Mouse (Mus musculus): Measurements from ENCODE around the gene Gns. TPM values are rescaled to one million over a fixed set of nuclear protein-coding genes. Genes with fewer than 3 reads are reported as not detected.

Gene Gns
- total and polyA plus RNA-seq, 2 experiments from 2014 or later = 39.5 to 87.5 TPM

- Histone ChIP-seq H3K9me3 (ENCODE audit: low read length) (no peaks in the 10 kb centered on the region), H3K4me1 (ENCODE audit: insufficient read depth, low read length) (peaks cover 11% of the 10 kb centered on the region), H3K36me3 (ENCODE audit: insufficient read depth, low read length) (no peaks in the 10 kb centered on the region), H3K27ac (no peak overlapping the region), H3K27me3 (ENCODE audit: insufficient read depth, low read length) (peaks cover 11% of the 10 kb centered on the region; the same call in 1 of the 2 replicates), H3K4me2 (ENCODE audit: low read depth, low read length) (no peak overlapping the region), H3K9ac (replicated peaks; ENCODE audit: low read length) (no peak overlapping the region), H3K4me3 (ENCODE audit: low read length) (no peak overlapping the region)
- no peak for ATAC-seq
- 63% methylated on average over 5 of the region's 5 CpGs for WGBS
- no peak for TF ChIP-seq CTCF (IDR thresholded peaks at IDR 0.05; ENCODE audit: low read depth)
- DNase-seq (ENCODE audit: low spot score) = no peak
Measured at GRCm38 (mm10) chr10:121349244-121349643, 15.6 kb upstream of the Gns start.

GRCm38 (mm10) chr10:121350357-121351065 lies 14.4 kb upstream of the Gns start:
- H3K9ac ChIP-seq (replicated peaks; ENCODE audit: low read length) = peak overlapping the region; percentile 33
- H3K9me3 ChIP-seq (ENCODE audit: low read length) = no peaks in the 10 kb centered on the region
- TF ChIP-seq CTCF (IDR thresholded peaks at IDR 0.05; ENCODE audit: low read depth) = no peak
- H3K4me3 ChIP-seq (ENCODE audit: low read length) = peak overlapping the region; percentile 49
- peaks cover 11% of the 10 kb centered on the region; the same call in 1 of the 2 replicates for H3K27me3 ChIP-seq (ENCODE audit: insufficient read depth, low read length)
- H3K27ac ChIP-seq = 0 out of 2 replicates have a peak overlapping the region, but pooled peaks have one; percentile 2
- ATAC-seq (peak; percentile 71), DNase-seq (ENCODE audit: low spot score) (peak; percentile 55)
- H3K4me2 ChIP-seq (ENCODE audit: low read depth, low read length) = peak overlapping the region; percentile 87
- peaks cover 11% of the 10 kb centered on the region for H3K4me1 ChIP-seq (ENCODE audit: insufficient read depth, low read length)
- no peaks in the 10 kb centered on the region for H3K36me3 ChIP-seq (ENCODE audit: insufficient read depth, low read length)
- 2% methylated on average over 35 of the region's 35 CpGs for WGBS

DNA sequence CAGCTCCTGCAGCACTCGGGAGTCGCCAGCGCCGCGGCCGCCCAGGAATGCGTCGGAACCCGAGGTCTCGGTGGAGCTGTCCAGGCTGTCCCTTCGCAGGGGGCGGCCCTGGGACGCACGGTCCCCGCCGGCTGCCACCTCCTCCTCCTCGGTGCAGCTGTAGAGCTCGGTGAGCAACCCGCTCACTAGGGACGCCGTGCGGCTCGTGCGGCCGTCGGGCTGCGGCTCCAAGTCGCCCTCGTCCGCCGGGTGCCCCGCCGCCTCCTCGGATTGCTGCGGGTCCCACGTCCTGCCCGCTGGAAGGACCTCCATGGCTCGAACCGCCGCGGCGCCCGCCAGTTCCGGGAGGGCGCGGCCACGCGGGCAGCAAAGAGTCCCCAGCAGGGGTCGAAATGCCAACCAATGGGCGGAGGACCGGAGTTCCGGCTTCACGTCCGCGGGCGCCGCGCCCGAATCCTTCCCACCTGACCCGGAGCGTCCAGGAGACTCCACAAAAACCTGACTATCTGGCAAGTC lies 13.8 kb upstream of the Gns start, which contains the start of gene Tbc1d30:
Gene Tbc1d30, minus strand, starts transcription at position 213 of the 516 bp plus-strand sequence.
- Histone ChIP-seq H3K27me3 (ENCODE audit: insufficient read depth, low read length) (peaks cover 11% of the 10 kb centered on the region; the same call in 1 of the 2 replicates), H3K4me3 (ENCODE audit: low read length) (peak within 1 kb of the TSS; percentile 49), H3K4me2 (ENCODE audit: low read depth, low read length) (peak within 1 kb of the TSS; percentile 87), H3K9ac (replicated peaks; ENCODE audit: low read length) (peak within 1 kb of the TSS; percentile 33), H3K9me3 (ENCODE audit: low read length) (no peaks in the 10 kb centered on the region), H3K4me1 (ENCODE audit: insufficient read depth, low read length) (peaks cover 11% of the 10 kb centered on the region), H3K36me3 (ENCODE audit: insufficient read depth, low read length) (no peaks in the 10 kb centered on the region), H3K27ac (0 out of 2 replicates have a peak within 1 kb of the TSS, but pooled peaks have one; percentile 2)
- ATAC-seq (peak; percentile 40; the same call in 1 of the 2 replicates), DNase-seq (ENCODE audit: low spot score) (peak; percentile 32)
- no peak for TF ChIP-seq CTCF (IDR thresholded peaks at IDR 0.05; ENCODE audit: low read depth)
- under 1% methylated on average over 56 of the region's 61 CpGs for WGBS

DNA sequence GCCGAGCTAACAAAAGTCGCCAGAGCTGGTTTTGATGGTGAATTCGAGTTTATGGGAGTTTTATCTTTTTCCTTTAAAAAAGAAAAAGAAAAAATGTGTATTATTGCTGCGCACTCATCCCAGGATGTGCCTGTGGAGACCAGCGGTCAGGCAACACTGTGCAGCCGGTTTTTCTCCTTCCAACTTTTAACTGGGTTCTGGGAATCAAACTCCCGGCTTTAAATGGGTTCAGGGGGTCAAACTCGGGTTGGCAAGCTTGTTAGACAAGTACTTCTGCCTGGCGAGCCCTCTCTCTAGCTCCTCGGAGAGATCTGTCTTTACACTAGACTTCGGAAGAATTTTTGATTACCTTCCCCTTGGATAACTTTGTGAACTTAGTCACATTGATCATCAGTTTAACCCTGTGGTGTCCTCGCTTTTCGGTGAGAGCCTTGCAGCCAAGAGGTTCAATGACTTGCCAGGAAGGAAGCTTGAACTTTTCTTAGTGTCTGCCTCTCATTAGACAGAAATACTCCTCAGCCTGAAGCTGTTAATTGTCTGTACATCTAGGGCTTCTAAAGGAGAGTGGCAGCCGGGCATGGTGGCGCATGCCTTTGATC lies 13.1 kb upstream of the Gns start:
- ATAC-seq = no peak

DNA sequence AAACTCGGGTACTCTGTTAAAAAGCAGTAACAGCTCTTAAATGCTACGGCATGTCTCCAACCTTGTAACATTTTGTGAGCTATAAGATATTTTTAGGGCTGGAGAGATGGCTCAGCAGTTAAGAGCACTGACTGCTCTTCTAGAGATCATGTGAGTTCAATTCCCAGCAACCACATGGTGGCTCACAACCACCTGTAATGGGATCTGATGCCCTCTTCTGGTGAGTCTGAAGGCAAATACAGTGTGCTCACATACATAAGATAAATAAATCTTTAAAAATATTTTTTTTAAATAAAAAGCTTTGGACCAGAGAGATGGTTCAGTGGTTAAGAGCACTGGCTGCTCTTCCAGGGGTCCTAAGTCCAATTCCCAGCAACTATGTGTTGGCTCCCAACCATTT lies 4.5 kb upstream of the Gns start:
- WGBS = 93% methylated on average over 2 of the region's 2 CpGs
- TF ChIP-seq CTCF (IDR thresholded peaks at IDR 0.05; ENCODE audit: low read depth) = no peak
- H3K27ac ChIP-seq = no peak overlapping the region
- DNase-seq (ENCODE audit: low spot score) = no peak
- ATAC-seq = no peak
- no peak overlapping the region for H3K4me3 ChIP-seq (ENCODE audit: low read length)
- H3K9ac ChIP-seq (replicated peaks; ENCODE audit: low read length) = no peak overlapping the region
- H3K9me3 ChIP-seq (ENCODE audit: low read length) = no peaks in the 10 kb centered on the region
- H3K27me3 ChIP-seq (ENCODE audit: insufficient read depth, low read length) = no peaks in the 10 kb centered on the region
- no peaks in the 10 kb centered on the region for H3K4me1 ChIP-seq (ENCODE audit: insufficient read depth, low read length)
- no peak overlapping the region for H3K4me2 ChIP-seq (ENCODE audit: low read depth, low read length)
- no peaks in the 10 kb centered on the region for H3K36me3 ChIP-seq (ENCODE audit: insufficient read depth, low read length)

More for the DNA sequence above, 13.1 kb upstream of the Gns start:
- Histone ChIP-seq H3K4me3 (ENCODE audit: low read length) (peak overlapping the region; percentile 49; the same call in 1 of the 2 replicates), H3K27me3 (ENCODE audit: insufficient read depth, low read length) (peaks cover 11% of the 10 kb centered on the region; the same call in 1 of the 2 replicates), H3K36me3 (ENCODE audit: insufficient read depth, low read length) (no peaks in the 10 kb centered on the region), H3K4me1 (ENCODE audit: insufficient read depth, low read length) (peaks cover 11% of the 10 kb centered on the region), H3K9me3 (ENCODE audit: low read length) (no peaks in the 10 kb centered on the region), H3K9ac (replicated peaks; ENCODE audit: low read length) (no peak overlapping the region), H3K27ac (no peak overlapping the region), H3K4me2 (ENCODE audit: low read depth, low read length) (peak overlapping the region; percentile 87)
- DNase-seq (ENCODE audit: low spot score) = no peak
- WGBS = 36% methylated on average over 15 of the region's 15 CpGs
- TF ChIP-seq CTCF (IDR thresholded peaks at IDR 0.05; ENCODE audit: low read depth) = no peak

DNA sequence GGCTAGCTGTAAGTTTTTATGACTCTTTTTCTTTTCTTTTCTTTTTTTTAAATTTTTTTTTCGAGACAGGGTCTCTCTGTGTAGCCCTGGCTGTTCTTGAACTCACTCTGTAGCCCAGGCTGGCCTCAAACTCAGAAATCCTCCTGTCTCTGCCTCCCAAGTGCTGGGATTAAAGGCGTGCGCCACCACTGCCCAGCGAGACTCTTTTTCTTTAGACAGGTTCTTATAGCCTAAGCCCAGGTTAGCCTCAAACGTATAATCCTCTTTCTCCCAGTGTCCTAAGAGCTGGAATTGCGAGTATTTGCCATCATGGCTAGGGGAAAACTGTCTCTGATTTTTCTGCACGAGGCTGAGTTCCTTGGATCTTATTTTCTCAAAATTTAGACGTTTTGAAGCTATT lies 1.7 kb upstream of the Gns start:
- WGBS = 85% methylated on average over 8 of the region's 8 CpGs
- no peaks in the 10 kb centered on the region for H3K9me3 ChIP-seq (ENCODE audit: low read length)
- H3K4me2 ChIP-seq (ENCODE audit: low read depth, low read length) = no peak overlapping the region
- ATAC-seq (no peak), DNase-seq (ENCODE audit: low spot score) (no peak)
- H3K4me1 ChIP-seq (ENCODE audit: insufficient read depth, low read length) = peaks cover 9% of the 10 kb centered on the region; the same call in 1 of the 2 replicates
- TF ChIP-seq CTCF (IDR thresholded peaks at IDR 0.05; ENCODE audit: low read depth) = no peak
- H3K36me3 ChIP-seq (ENCODE audit: insufficient read depth, low read length) = no peaks in the 10 kb centered on the region
- no peaks in the 10 kb centered on the region for H3K27me3 ChIP-seq (ENCODE audit: insufficient read depth, low read length)
- no peak overlapping the region for H3K9ac ChIP-seq (replicated peaks; ENCODE audit: low read length)
- H3K4me3 ChIP-seq (ENCODE audit: low read length) = no peak overlapping the region
- H3K27ac ChIP-seq = no peak overlapping the region

All from hindbrain, postnatal 0 days (tissue).